Mouse (Mus musculus) MEL (cell line): ENCODE data around the gene Tnks2.

Experiments
- CTCF ChIP-seq, 3 experiments: IDR thresholded peaks in 2 of 3; conservative IDR thresholded peaks in 1 of 3; 2 replicates each; pipeline ENCODE4 v1.5.1; 2011 to 2012; ENCODE audit warnings: low read length in 3 of 3, low read depth in 2 of 3, mild to moderate bottlenecking in 2 of 3, improper control_type of control experiment in 1 of 3, inconsistent platforms in 1 of 3, mixed read lengths in 1 of 3, moderate library complexity in 1 of 3; ENCODE audit not compliant: control insufficient read depth in 1 of 3, insufficient read depth in 1 of 3, poor library complexity in 1 of 3, severe bottlenecking in 1 of 3
- ETS1 ChIP-seq: IDR thresholded peaks from 2 replicates; pipeline ENCODE4 v1.6.1; 2012; ENCODE audit warnings: low read depth, mild to moderate bottlenecking, inconsistent platforms, low read length, improper control_type of control experiment, moderate library complexity
- GATA1 ChIP-seq: IDR thresholded peaks from 2 replicates; pipeline ENCODE4 v1.6.1; 2011; ENCODE audit warnings: low read depth, low read length, improper control_type of control experiment
- MAX ChIP-seq: IDR thresholded peaks from 2 replicates; pipeline ENCODE4 v1.6.1; 2011; ENCODE audit warnings: low read length, improper control_type of control experiment
- POLR2A ChIP-seq, 2 experiments: IDR thresholded peaks; 2 replicates each; pipeline ENCODE4 v1.6.1; 2011 to 2012; ENCODE audit warnings: low read length in 2 of 2, mild to moderate bottlenecking in 2 of 2, control low read depth in 1 of 2, improper control_type of control experiment in 1 of 2, low read depth in 1 of 2, moderate library complexity in 1 of 2; ENCODE audit not compliant: control insufficient read depth in 1 of 2, insufficient read depth in 1 of 2, poor library complexity in 1 of 2
- RAD21 ChIP-seq: IDR thresholded peaks from 2 replicates; pipeline ENCODE4 v1.6.1; 2011; ENCODE audit warnings: mild to moderate bottlenecking, low read depth, low read length, improper control_type of control experiment
- TCF12 ChIP-seq: IDR thresholded peaks from 2 replicates; pipeline ENCODE4 v1.6.1; 2014; ENCODE audit warnings: low read depth, mild to moderate bottlenecking, inconsistent platforms, low read length, improper control_type of control experiment, moderate library complexity
- ZC3H11A ChIP-seq: IDR thresholded peaks from 2 replicates; pipeline ENCODE4 v1.6.1; 2012; ENCODE audit warnings: low read depth, mild to moderate bottlenecking, inconsistent platforms, low read length, improper control_type of control experiment
- ZKSCAN1 ChIP-seq: IDR thresholded peaks from 2 replicates; pipeline ENCODE4 v1.6.1; 2012; ENCODE audit warnings: low read depth, mild to moderate bottlenecking, inconsistent platforms, low read length, improper control_type of control experiment, moderate library complexity
- ZMIZ1 ChIP-seq: IDR thresholded peaks from 2 replicates; pipeline ENCODE4 v1.6.1; 2012; ENCODE audit warnings: low read depth, mild to moderate bottlenecking, inconsistent platforms, low read length, improper control_type of control experiment, moderate library complexity

- TF ChIP-seq POLR2A (IDR thresholded peaks at IDR 0.05; ENCODE audit: control insufficient read depth in 1 of 2, insufficient read depth in 1 of 2, low read depth in 1 of 2, low read length in 2 of 2, poor library complexity in 1 of 2) (no peak), CTCF (IDR thresholded peaks at IDR 0.05 in 2 of 3, conservative IDR thresholded peaks at IDR 0.05 in 1 of 3; ENCODE audit: control insufficient read depth in 1 of 3, insufficient read depth in 1 of 3, low read depth in 2 of 3, low read length in 3 of 3, poor library complexity in 1 of 3, severe bottlenecking in 1 of 3) (no peak), GATA1 (no peak), TCF12 (no peak), ZKSCAN1 (no peak), ZMIZ1 (no peak), MAX (no peak), RAD21 (no peak), ZC3H11A (no peak), ETS1 (no peak)
Measured at GRCm38 (mm10) chr19:36796931-36797330, 37.1 kb upstream of the Tnks2 start.
